Mouse (Mus musculus): ENCODE results near the gene Ap3d1.
A peak's percentile ranks its signal among the peaks of the same experiment; 100 is the strongest.

Gene Ap3d1

DNA sequence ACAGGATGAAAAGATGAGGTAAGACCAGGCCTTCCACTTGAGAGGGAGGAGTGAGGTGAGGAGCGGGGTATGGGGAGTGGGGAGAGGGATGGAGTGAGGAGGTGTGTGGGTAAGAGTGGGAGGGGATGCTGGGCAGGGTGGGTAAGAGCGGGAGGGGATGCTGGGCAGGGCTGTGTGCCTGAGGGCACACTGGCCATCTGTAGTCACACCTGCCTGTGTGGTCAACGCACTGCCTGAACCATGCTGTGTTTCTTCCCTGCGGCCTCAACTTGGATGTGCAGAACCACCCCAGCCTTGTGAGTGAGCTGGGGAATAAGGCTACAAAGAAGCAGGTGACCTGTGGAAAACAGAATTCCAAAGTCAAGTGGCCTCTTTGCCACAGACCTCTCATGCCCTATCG is 37.6 kb downstream of the Ap3d1 start:
- DNase-seq (ENCODE audit: low read depth, low spot score) = no peak

DNA sequence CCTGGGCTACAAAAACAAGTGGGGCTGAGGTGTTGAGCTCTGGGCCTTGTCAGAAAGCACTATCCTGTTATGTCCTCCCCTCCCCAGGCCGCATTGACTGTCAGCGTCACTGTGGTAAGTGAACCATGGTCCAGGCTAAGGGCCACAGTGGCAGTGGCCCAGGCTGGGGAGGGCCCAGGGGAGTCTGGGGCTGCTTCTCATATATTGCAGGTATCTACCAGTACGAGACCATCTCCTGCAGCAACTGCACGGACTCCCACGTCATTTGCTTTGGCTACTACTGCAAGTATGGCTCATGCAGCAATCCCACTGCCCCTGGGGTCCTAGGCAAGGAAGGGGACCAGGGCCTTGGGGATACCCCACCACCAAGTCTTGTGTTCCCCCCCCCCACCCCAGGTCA is 38.4 kb downstream of the Ap3d1 start:
- DNase-seq (ENCODE audit: low read depth, low spot score) = no peak

DNA sequence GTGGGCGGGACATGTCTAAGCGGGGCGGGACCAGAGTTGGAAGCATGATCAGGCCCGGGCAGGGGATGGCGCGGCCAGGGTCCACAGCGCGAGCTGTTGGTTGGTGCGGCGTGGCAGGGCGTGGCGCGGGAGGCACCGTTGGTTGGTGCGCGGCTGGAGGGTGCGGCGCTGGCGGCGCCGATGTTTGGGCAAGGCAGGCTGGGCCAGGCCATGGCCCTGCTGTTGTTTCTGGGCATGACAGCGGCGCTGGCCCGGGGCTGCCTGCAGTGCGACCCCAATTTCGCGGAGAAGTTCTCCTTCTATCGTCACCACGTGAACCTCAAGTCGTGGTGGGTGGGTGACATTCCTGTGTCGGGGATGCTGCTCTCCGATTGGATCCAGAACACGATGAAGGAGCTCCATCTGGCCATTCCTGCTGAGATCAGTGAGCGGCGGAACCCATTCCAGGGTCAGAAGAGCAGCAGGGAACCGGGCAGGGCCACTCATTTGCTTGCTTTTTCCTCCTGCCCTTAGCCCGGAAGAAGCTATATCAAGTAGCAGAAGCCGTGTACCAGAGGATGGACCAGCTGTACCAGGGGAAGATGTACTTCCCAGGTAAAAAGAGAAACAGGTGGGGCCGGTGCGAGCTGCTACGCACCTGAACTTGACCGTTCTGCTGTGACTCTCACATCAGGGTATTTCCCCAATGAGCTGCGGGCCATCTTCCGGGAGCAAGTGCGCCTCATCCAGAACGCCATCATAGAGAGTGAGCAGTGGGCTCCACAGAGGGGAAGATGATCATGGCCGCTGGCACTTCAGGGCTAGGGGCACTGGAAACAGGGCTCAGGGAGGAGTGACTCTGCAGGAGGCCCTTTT is 39.3 kb downstream of the Ap3d1 start:
- DNase-seq (ENCODE audit: low read depth, low spot score) = peak; percentile 90

DNA sequence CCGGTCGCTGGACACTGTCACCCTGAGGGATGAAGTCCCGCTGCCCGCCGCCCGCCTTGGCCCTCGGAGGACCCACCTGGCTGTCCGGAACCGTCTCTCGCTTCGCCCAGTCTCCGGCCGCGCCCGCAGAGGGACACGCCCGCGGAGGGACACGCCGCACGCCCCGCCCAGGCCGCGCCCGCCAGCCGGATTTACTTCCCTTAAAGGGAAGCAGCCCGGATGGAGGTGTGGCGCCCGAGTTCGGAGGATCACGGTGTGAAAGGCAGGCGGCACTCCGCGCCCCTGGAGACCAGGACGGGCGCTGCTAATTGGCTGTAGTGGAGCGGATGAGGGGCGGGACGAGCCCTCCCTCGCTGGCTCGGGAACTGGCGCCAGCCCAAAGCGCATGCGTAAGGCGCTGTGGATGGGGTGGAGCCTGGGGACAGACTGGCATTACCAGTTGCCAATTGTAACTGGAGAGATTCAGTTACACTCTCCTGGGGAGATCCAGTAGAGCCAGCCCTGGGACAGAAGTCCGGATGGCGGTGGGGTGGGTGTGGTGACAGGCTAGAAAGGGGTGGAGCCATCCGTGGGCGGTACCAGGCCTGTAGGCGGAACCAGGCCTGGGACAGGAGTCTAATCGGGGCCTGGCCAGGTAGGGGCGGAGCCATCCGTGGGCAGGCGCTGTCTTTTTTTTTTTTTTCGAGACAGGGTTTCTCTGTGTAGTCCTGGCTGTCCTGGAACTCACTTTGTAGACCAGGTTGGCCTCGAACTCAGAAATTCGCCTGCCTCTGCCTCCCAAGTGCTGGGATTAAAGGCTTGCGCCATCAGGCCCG is 40.1 kb downstream of the Ap3d1 start, which contains the start of the genes Mob3a and Izumo4:
TSS of gene Mob3a (minus strand) at position 257 of the 815 bp plus-strand sequence.
TSS of gene Izumo4 (plus strand) at position 464 of the 815 bp plus-strand sequence.
- DNase-seq (ENCODE audit: low read depth, low spot score) = peak; percentile 100

- no peak for DNase-seq (ENCODE audit: low read depth, low spot score)
These were observed 41.3 kb downstream of the Ap3d1 start for GRCm38 (mm10) chr10:80700732-80701131.

GRCm38 (mm10) chr10:80700038-80700504 is 42.0 kb downstream of the Ap3d1 start:
- no peak for DNase-seq (ENCODE audit: low read depth, low spot score)

DNA sequence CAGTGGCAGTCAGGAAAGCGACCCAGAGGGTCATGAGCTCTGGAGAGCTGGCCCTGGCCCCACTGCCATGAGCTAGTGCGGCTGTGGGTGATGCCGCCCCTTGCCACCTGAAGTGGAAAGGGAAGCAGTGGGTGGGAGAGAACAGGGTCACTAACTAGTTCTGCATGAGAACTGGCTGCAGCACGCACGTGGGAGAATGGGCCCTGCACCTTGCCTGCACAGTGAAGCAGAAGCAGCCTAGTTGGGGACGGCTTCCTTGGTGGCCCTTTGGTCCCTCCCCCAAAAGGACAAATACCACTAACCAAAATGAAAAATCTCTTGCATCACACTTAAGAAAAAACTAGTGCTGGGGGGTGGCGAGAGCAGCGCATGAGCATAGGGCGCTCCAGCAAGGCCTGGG is 43.5 kb downstream of the Ap3d1 start:
- no peak for DNase-seq (ENCODE audit: low read depth, low spot score)

- DNase-seq (ENCODE audit: low read depth, low spot score) = no peak
These were observed 44.3 kb downstream of the Ap3d1 start for GRCm38 (mm10) chr10:80697812-80698211.

DNA sequence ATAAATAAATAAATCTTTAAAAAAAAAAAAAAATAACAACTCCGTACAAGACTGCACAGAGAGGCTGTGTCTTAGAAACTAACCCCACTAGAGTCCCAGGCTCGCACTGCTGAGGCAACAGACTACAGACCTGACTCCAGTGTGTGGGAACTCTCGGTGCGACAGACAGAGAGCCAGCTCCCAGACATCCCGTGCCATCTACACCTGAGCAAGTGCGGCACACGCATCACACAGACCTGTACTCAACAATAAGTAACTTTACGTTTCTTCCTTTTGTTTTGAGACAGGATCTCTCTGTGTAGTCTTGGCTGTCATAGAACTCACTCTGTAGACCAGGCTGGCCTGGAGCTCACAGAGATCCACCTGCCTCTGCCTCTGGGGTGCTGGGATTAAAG is 44.7 kb downstream of the Ap3d1 start:
- no peak for DNase-seq (ENCODE audit: low read depth, low spot score)

- no peak for DNase-seq (ENCODE audit: low read depth, low spot score)
These were observed 45.3 kb downstream of the Ap3d1 start for GRCm38 (mm10) chr10:80696502-80697392.

DNA sequence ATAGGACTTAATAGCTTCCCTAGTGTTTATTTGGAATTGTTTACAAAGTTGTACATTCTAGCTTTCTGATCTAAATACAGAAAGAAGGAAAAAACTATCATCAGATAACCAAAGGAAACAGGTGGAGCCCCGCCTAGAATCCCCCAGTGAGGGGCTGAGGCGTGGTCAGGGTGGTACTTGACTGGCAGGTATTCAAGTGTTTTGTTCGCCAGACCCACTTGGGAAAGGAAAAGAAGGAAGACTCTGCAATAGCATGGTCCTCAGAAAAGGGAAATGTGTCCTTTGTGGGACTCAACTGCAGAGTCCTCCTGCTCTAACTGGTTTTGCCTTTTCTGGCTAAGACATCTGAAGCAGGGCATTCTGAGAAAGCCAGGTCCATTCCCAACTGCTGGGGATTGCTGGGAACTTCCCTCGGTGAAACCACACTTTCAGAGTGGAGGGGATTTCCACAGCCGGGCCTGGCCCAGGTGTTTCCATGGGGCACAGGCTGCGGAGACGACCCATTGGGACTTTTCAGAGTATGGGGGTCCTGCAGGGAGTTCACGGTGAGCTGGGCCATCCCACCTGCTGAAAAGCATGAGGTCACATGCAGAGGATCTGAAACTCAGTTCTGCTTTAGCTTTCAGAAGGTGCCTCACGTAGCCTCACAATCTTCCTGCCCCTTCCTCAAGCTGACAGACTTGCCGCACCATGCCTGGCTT is 46.1 kb downstream of the Ap3d1 start:
- no peak for DNase-seq (ENCODE audit: low read depth, low spot score)

DNA sequence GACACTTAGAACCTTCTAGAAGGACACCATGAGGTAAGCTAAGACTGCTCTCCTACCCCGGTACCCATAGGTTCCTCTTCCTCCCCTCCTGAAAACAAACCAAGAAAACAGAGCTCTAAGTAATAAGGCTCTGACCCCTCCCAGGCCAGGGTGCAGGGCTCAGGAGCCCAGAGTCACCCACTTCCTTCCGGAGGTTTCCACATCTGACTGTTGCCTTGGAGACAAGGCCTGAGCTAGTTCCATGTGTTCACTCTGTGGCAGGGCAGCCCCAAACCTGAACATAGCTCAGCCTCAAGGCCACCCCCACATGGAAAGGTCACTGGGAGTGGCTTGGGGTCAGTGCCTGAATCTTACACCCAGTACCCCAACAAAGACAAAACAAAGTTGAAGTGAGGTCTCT is 46.9 kb downstream of the Ap3d1 start:
- DNase-seq (ENCODE audit: low read depth, low spot score) = peak; percentile 81

GRCm38 (mm10) chr10:80694159-80694938 is 47.7 kb downstream of the Ap3d1 start:
- no peak for DNase-seq (ENCODE audit: low read depth, low spot score)

DNA sequence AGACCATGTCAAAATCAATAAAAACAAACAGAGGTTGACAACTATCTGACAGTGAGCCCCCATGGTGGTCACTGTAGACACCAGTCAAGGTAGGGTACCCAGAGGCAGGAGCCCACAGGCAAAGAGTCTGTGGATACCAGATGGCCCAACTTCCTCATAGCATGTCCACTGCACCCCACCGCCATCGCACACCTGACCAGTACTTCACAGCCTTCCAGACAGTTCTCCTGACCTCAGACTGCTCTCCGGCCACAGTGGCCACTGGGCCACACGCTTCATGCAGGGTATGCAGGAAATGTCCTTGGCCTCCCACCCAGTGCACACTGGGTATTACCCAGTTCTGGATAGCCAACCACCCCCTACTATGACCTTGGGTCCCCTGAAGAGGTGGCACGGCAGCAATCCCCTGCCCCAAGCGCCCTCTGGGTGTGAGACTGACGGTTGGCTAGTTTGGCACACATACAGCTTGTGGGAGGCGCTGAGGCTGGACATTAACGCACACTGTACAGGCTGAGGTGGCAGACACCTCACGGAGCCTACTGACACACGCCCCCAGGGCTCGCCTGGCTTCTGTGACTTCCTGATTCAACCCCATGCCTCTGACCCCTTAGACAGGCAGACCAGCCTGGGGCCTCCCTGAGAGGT is 48.5 kb downstream of the Ap3d1 start:
- DNase-seq (ENCODE audit: low read depth, low spot score) = no peak

DNA sequence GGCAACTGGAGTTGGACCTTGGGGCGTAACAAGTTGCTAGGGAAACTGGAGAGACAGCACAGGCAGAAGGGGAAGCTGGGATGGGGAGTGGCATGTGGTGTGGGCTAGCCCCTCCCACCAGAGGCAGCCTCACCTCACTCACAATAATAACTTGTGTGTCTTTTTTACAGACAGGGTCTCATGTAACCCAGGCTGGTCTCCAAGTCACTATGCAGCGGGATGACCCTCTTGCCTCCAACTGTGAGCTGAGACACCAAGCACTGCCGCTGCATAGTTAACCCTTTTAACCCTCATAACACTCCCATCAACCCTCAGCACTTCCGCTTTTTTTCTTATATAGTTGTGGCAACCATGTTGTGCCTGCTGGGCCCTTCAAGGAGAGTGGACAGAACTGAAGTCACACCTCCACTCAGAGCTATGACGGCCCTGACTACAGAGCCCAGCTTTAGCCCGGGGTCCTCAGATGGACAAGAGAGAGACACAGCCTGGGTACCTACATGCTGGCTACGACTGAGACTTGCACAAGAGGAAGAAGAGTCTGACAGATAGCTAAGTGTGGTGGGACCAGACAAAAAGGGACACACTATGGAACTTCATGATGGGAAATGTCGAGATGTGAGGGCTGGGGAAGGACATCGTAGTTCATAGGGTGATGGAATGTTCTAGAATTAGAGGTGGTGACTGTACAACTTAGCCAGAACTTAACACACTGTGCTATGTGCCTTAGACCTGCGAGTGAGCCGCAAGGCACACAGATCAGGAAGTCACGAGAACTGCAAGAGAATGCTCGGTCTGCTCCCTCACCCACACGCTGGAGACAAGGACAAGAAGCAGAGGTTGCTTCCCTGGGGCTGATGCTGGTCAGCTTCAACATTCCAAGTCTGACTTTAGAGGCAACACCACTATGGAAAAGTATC is 49.6 kb downstream of the Ap3d1 start:
- DNase-seq (ENCODE audit: low read depth, low spot score) = no peak

GRCm38 (mm10) chr10:80687850-80688249 is 54.2 kb downstream of the Ap3d1 start:
- peak; percentile 79 for DNase-seq (ENCODE audit: low read depth, low spot score)

GRCm38 (mm10) chr10:80686617-80687016 is 55.4 kb downstream of the Ap3d1 start:
- no peak for DNase-seq (ENCODE audit: low read depth, low spot score)

DNA sequence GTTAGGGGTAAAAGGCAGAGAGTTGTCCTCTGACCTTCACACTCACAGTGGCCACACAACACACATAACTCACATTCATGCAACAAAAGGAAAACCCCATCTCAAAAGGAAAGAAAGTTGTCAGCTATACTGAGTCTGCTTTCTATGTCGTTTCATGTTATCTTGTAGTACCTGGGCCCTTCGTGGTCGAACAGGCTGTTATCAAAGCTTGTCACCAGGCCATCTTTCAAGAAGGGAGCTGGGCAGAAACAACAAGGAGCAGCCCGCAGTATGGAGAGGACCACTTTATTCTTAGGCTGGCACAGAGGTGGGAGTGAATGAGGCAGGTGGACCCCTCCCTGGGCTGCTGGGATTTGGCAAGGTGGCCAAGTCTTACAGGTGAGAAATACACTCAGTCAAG is 57.1 kb downstream of the Ap3d1 start:
- DNase-seq (ENCODE audit: low read depth, low spot score) = no peak

Data from skeletal muscle tissue, adult 2 months (tissue).